Mouse (Mus musculus): ENCODE data around the gene Scamp1.

DNA sequence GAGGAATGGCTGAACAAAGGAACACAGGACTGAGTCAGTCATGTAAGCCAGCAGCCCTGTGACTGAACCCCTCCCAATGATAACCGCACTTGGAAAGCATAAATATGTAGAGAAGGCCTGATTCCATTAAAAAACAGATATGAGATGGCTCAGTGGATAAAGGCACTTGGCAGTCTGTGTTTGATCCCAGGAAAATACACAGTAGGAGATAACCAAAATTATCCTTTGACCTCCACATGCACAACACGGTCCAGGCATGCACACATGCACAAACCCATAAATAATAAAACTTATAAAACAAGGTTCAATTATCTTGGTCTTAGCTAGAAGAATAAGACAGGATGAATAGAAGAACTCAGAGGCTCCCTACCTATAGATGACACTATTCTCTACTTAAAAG is 27.9 kb downstream of the Scamp1 start:
- TF ChIP-seq CTCF (IDR thresholded peaks at IDR 0.05; ENCODE audit: low read depth) (no peak), EP300 (IDR thresholded peaks at IDR 0.05; ENCODE audit: low read depth) (no peak)
